Mouse (Mus musculus) midbrain, embryonic 16.5 days (tissue): ENCODE data around the gene Spint2. TPM values are rescaled to one million over a fixed set of nuclear protein-coding genes. Genes with fewer than 3 reads are reported as not detected.

Experiments used
- ATAC-seq: fragments of 200-750 bp; cut with Nextera tagmentation; 2 replicates; pipeline ENCODE4 v1.8.0; 2017; ENCODE audit warnings: moderate TSS enrichment
- H3K27ac ChIP-seq: fragments of 300-500 bp; sonication (generic); 2 replicates; pipeline ENCODE4 v1.5.1; 2014; ENCODE audit warnings: mild to moderate bottlenecking, low read length, mixed read lengths
- H3K27me3 ChIP-seq: fragments of 300-500 bp; sonication (generic); 2 replicates; pipeline ENCODE4 v1.6.1; 2014; ENCODE audit warnings: low read depth, low read length, mixed read lengths; ENCODE audit not compliant: control insufficient read depth, insufficient read depth
- H3K36me3 ChIP-seq: fragments of 300-500 bp; sonication (generic); 2 replicates; pipeline ENCODE4 v1.6.1; 2014; ENCODE audit warnings: mild to moderate bottlenecking, low read length, moderate library complexity, mixed read lengths; ENCODE audit not compliant: control insufficient read depth, insufficient read depth
- H3K4me1 ChIP-seq: fragments of 300-500 bp; sonication (generic); 2 replicates; pipeline ENCODE4 v1.6.1; 2014; ENCODE audit warnings: mild to moderate bottlenecking, low read length, mixed read lengths; ENCODE audit not compliant: control insufficient read depth, insufficient read depth
- H3K4me2 ChIP-seq: fragments of 300-500 bp; sonication (generic); 2 replicates; pipeline ENCODE4 v1.6.1; 2014; ENCODE audit warnings: mild to moderate bottlenecking, low read length, mixed read lengths
- H3K4me3 ChIP-seq: fragments of 300-500 bp; sonication (generic); 2 replicates; pipeline ENCODE4 v1.5.1; 2014; ENCODE audit warnings: low read depth, mild to moderate bottlenecking, low read length, moderate library complexity, mixed read lengths
- H3K9ac ChIP-seq: fragments of 300-500 bp; sonication (generic); 2 replicates; pipeline ENCODE4 v1.6.1; 2014; ENCODE audit warnings: low read depth, low read length, mixed read lengths
- H3K9me3 ChIP-seq: fragments of 300-500 bp; sonication (generic); replicated peaks from 2 replicates; pipeline ENCODE4 v1.6.1; 2014; ENCODE audit warnings: mild to moderate bottlenecking, low read length, mixed read lengths; ENCODE audit not compliant: control insufficient read depth, poor library complexity, severe bottlenecking
- WGBS: fragments of 180-500 bp; shearing (Covaris S2); extraction: QIAGEN DNeasy Blood & Tissue Kit; methylation state at CpG from one replicate; pipeline ENCODE4 v1.1.7; 2014; 5-methylcytosine and 5-hydroxymethylcytosine counted together
- polyA plus RNA-seq: library from polyadenylated mRNA; unstranded; fragments of >200 nt; fragmentation: Nextera tagmentation; extraction: Ambion mirVana; gene quantifications from 2 replicates; pipeline ENCODE4 v1.2.1, GENCODE M21; 2015

Gene Spint2
- polyA plus RNA-seq, 1 experiment from 2014 or later = 89.7 TPM

GRCm38 (mm10) chr7:29251166-29251565 is 30.5 kb downstream of the Spint2 start:
- WGBS = 81% methylated on average over 3 of the region's 3 CpGs
- H3K36me3 ChIP-seq = no peaks in the 10 kb centered on the region; the same call in 1 of the 2 replicates
- H3K4me2 ChIP-seq = no peak overlapping the region
- ATAC-seq = no peak
- no peak overlapping the region for H3K4me3 ChIP-seq
- no peak overlapping the region for H3K9ac ChIP-seq
- no peak overlapping the region for H3K27ac ChIP-seq
- H3K9me3 ChIP-seq = no peaks in the 10 kb centered on the region
- H3K27me3 ChIP-seq = peaks cover 19% of the 10 kb centered on the region
- H3K4me1 ChIP-seq = no peaks in the 10 kb centered on the region

DNA sequence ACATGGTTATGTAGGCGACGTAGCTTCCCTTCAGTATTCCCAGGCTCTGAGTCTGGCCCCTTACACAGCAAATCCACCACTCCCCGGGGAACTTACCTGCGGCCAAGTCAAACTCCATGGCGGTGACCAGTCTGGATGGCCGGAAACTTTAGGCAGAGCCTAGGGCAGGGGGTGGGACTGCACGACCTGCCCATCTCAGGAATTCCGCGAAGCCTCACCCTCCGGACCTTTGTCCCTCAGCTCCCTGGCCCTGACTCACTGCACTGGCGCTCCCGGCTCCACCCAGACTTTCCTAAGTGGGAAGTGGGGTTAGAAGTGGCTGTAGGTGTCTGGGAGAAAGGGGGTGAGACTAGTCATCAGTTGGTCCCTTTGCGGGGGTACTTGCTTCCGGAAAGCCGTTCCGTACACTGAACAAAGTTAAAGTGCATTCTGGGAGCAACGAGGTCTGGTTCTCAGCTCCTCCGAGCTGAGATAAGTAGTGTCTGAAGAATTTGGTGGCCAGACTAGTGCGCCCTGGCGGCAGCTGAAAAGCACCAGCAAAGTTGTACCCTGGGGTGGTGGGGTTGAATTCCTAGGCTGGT is 33.4 kb downstream of the Spint2 start, which contains the start of gene 2200002D01Rik:
TSS of gene 2200002D01Rik (minus strand) at position 206 of the 581 bp plus-strand sequence.
- peaks cover 19% of the 10 kb centered on the region for H3K27me3 ChIP-seq
- no peaks in the 10 kb centered on the region for H3K9me3 ChIP-seq
- 18% methylated on average over 20 of the region's 20 CpGs for WGBS
- H3K4me2 ChIP-seq = peak within 1 kb of the TSS; percentile 6; the same call in 1 of the 2 replicates
- H3K4me1 ChIP-seq = no peaks in the 10 kb centered on the region
- no peak within 1 kb of the TSS for H3K27ac ChIP-seq
- 0 out of 2 replicates have a peak within 1 kb of the TSS, but pooled peaks have one; percentile 28 for H3K9ac ChIP-seq
- H3K4me3 ChIP-seq = no peak within 1 kb of the TSS
- peaks cover 9% of the 10 kb centered on the region; the same call in 1 of the 2 replicates for H3K36me3 ChIP-seq
- ATAC-seq = no peak

GRCm38 (mm10) chr7:29247706-29248105 is 34.0 kb downstream of the Spint2 start:
- Histone ChIP-seq H3K27ac (no peak overlapping the region), H3K4me1 (no peaks in the 10 kb centered on the region), H3K27me3 (peaks cover 19% of the 10 kb centered on the region), H3K36me3 (peaks cover 9% of the 10 kb centered on the region; the same call in 1 of the 2 replicates), H3K4me3 (no peak overlapping the region), H3K4me2 (peak overlapping the region; percentile 6; the same call in 1 of the 2 replicates), H3K9me3 (no peaks in the 10 kb centered on the region), H3K9ac (0 out of 2 replicates have a peak overlapping the region, but pooled peaks have one; percentile 28)
- no peak for ATAC-seq
- whole genome bisulfite sequencing = 15% methylated on average over 19 of the region's 19 CpGs

GRCm38 (mm10) chr7:29247314-29247700 is 34.4 kb downstream of the Spint2 start:
- peak overlapping the region; percentile 6; the same call in 1 of the 2 replicates for H3K4me2 ChIP-seq
- peaks cover 9% of the 10 kb centered on the region; the same call in 1 of the 2 replicates for H3K36me3 ChIP-seq
- H3K27ac ChIP-seq = no peak overlapping the region
- ATAC-seq = 0 out of 2 replicates have a peak, but pooled peaks have one; percentile 40
- no peak overlapping the region for H3K4me3 ChIP-seq
- H3K9me3 ChIP-seq = no peaks in the 10 kb centered on the region
- H3K27me3 ChIP-seq = peaks cover 19% of the 10 kb centered on the region
- H3K4me1 ChIP-seq = no peaks in the 10 kb centered on the region
- WGBS = 31% methylated on average over 16 of the region's 16 CpGs
- no peak overlapping the region for H3K9ac ChIP-seq

DNA sequence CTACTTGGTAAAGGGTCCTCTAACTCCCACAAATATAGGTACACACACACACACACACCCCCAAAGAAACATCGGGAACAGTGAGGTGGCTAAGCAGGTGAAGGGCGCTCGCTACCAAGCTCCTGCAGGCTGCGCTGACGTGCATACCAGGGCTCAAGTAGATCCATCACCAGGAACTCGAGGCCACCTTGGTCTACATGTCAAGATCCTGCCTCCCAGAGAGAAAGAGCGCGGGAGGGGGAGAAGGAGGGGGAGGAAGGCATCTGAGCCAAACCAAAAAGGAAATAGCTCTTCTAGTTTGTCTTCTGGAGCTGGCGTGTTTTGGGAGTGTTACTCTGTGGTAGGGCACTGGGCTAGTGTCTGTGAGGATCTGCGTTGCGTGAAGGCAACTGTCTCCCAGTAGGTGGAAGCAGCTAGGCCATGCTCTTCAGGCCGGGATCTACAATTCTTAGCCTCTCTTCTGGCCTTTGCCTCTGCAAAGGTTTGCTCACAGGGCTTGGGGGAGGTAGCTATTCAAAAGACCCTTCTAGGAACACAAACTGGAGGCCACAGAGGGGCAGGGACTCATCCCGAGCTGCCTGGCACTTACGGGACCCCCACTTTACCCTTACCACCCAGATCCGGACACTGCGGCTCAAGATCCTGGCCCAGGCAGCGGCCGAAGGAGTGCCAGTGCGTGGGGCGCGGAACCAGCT is 34.9 kb downstream of the Spint2 start:
- WGBS = 89% methylated on average over 21 of the region's 21 CpGs
- Histone ChIP-seq H3K27ac (no peak overlapping the region), H3K4me3 (no peak overlapping the region), H3K4me1 (no peaks in the 10 kb centered on the region), H3K4me2 (no peak overlapping the region), H3K36me3 (peaks cover 9% of the 10 kb centered on the region; the same call in 1 of the 2 replicates), H3K9me3 (no peaks in the 10 kb centered on the region), H3K9ac (no peak overlapping the region), H3K27me3 (peaks cover 19% of the 10 kb centered on the region)
- no peak for ATAC-seq

DNA sequence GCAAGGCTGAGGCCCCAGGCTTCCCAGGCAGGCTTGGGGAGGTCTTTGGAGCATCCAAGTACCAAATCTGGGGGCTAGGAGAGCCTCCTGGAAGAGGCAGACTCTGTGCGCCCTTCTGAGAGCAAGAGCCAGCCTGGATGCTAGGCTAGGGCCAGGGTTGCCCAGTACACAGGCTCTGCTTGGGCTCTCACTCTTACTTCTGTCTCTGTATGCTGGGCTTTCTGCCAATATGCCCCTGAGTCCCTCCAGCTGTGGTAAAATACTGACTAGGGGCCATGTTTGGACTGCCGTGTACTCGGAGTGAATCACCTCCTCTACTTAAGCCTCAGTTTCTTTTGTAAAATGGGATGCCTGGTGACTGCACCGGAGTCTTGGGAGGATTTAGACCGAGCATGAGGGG is 35.7 kb downstream of the Spint2 start:
- Histone ChIP-seq H3K9ac (no peak overlapping the region), H3K4me2 (no peak overlapping the region), H3K4me3 (no peak overlapping the region), H3K27me3 (peaks cover 19% of the 10 kb centered on the region), H3K9me3 (no peaks in the 10 kb centered on the region), H3K36me3 (peaks cover 9% of the 10 kb centered on the region; the same call in 1 of the 2 replicates), H3K27ac (no peak overlapping the region), H3K4me1 (no peaks in the 10 kb centered on the region)
- ATAC-seq = no peak
- WGBS = 89% methylated on average over 5 of the region's 5 CpGs

- ATAC-seq = no peak
- Histone ChIP-seq H3K4me3 (no peak overlapping the region), H3K4me1 (no peaks in the 10 kb centered on the region), H3K27me3 (peaks cover 19% of the 10 kb centered on the region), H3K36me3 (peaks cover 9% of the 10 kb centered on the region; the same call in 1 of the 2 replicates), H3K4me2 (no peak overlapping the region), H3K9me3 (no peaks in the 10 kb centered on the region), H3K27ac (no peak overlapping the region), H3K9ac (no peak overlapping the region)
- WGBS = 89% methylated on average over 7 of the region's 7 CpGs
Measured at GRCm38 (mm10) chr7:29244732-29245416, 36.8 kb downstream of the Spint2 start.

GRCm38 (mm10) chr7:29238019-29238967 is 43.4 kb downstream of the Spint2 start, which contains the start of gene Yif1b:
Gene Yif1b (plus strand): TSS chr7:29238329.
- H3K9me3 ChIP-seq = no peaks in the 10 kb centered on the region
- H3K27ac ChIP-seq = peak within 1 kb of the TSS; percentile 89
- H3K4me1 ChIP-seq = peaks cover 12% of the 10 kb centered on the region
- peak; percentile 97 for ATAC-seq
- peak within 1 kb of the TSS; percentile 81 for H3K9ac ChIP-seq
- peak within 1 kb of the TSS; percentile 79 for H3K4me3 ChIP-seq
- H3K36me3 ChIP-seq = no peaks in the 10 kb centered on the region
- under 1% methylated on average over 60 of the region's 60 CpGs for WGBS
- peak within 1 kb of the TSS; percentile 84 for H3K4me2 ChIP-seq
- H3K27me3 ChIP-seq = no peaks in the 10 kb centered on the region
